Mouse (Mus musculus) adrenal gland, adult (tissue): ENCODE measurements around the gene H2-K1.
A peak's percentile ranks its signal among the peaks of the same experiment; 100 is the strongest.

Source experiments
- DNase-seq, 2 experiments: peaks; one replicate each; pipeline ENCODE4 v3.0.0; 2022 to 2023; ENCODE audit warnings: low spot score in 1 of 2; ENCODE audit not compliant: inconsistent age in 2 of 2

Gene H2-K1

GRCm38 (mm10) chr17:34000150-34000537, at the start of gene H2-K1:
Gene H2-K1, minus strand, starts transcription at chr17:34000347.
- DNase-seq, result peak; percentile 95 to 98

- no peak for DNase-seq
These were observed 47.4 kb upstream of the H2-K1 start for GRCm38 (mm10) chr17:34047404-34048050.

GRCm38 (mm10) chr17:34045941-34046340, 45.8 kb upstream of the H2-K1 start:
- DNase-seq, result no peak

GRCm38 (mm10) chr17:34039562-34040450, 39.7 kb upstream of the H2-K1 start:
- peak; percentile 17 to 60 for DNase-seq

- peak; percentile 15 to 49 for DNase-seq
These were observed 38.9 kb upstream of the H2-K1 start, which contains the start of gene Col11a2 for GRCm38 (mm10) chr17:34038878-34039561. Gene Col11a2, plus strand, starts transcription at chr17:34039437.

- DNase-seq, result peak in 1 of 2 experiments; percentile 32
These were observed 38.3 kb upstream of the H2-K1 start for GRCm38 (mm10) chr17:34038440-34038839.

GRCm38 (mm10) chr17:34037241-34037640, 37.1 kb upstream of the H2-K1 start:
- peak; percentile 15 to 32 for DNase-seq

GRCm38 (mm10) chr17:34036647-34037046, 36.5 kb upstream of the H2-K1 start:
- DNase-seq, result peak; percentile 20 to 68

- DNase-seq, result no peak
These were observed 35.4 kb upstream of the H2-K1 start for GRCm38 (mm10) chr17:34035517-34035916.

- peak; percentile 72 to 89 for DNase-seq
These were observed 33.9 kb upstream of the H2-K1 start for GRCm38 (mm10) chr17:34034064-34034463.

- DNase-seq, result peak; percentile 42 to 62
These were observed 33.3 kb upstream of the H2-K1 start for GRCm38 (mm10) chr17:34033441-34033840.

GRCm38 (mm10) chr17:34032806-34033205, 32.7 kb upstream of the H2-K1 start:
- peak; percentile 61 to 69 for DNase-seq

GRCm38 (mm10) chr17:34032174-34032632, 32.1 kb upstream of the H2-K1 start:
- peak; percentile 86 to 95 for DNase-seq

- peak; percentile 99 to 100 for DNase-seq
These were observed 31.5 kb upstream of the H2-K1 start, which contains the start of the genes Slc39a7 and Rxrb for GRCm38 (mm10) chr17:34031465-34032173. Gene Slc39a7, minus strand, starts transcription at chr17:34031682. Gene Rxrb, plus strand, starts transcription at chr17:34031812.

- DNase-seq, result no peak
These were observed 30.7 kb upstream of the H2-K1 start for GRCm38 (mm10) chr17:34030861-34031326.

- DNase-seq, result peak; percentile 32 to 54
These were observed 29.9 kb upstream of the H2-K1 start for GRCm38 (mm10) chr17:34029890-34030595.

GRCm38 (mm10) chr17:34029150-34029889, 29.2 kb upstream of the H2-K1 start:
- DNase-seq, result peak; percentile 24 to 64

GRCm38 (mm10) chr17:34028501-34029149, 28.5 kb upstream of the H2-K1 start:
- DNase-seq, result peak in 1 of 2 experiments; percentile 37
